12 mouse cellular contexts compared by ENCODE assay signal in genomic region chr7:16373719-16374118, GRCm38 (mm10). TPM values are rescaled to one million over a fixed set of nuclear protein-coding genes. Genes with fewer than 3 reads are reported as not detected.
DNase-seq lines count a peak whose midpoint lies in the region; ATAC-seq and TF ChIP-seq lines count a peak whose summit lies in the region.
"Had no signal": no experiment of that assay in that cellular context is flagged by ENCODE, and none has a peak within 500 bp of the region (broad histone marks: within the 10 kb centered on the region; RNA-seq: fewer than 3 reads in every experiment).

No protein-coding gene starts in this region.

- H3K9me3 ChIP-seq in kidney, embryonic 14.5 days (ENCODE audit: control insufficient read depth, low read length), result no peaks in the 10 kb centered on the region
- H3K9me3 ChIP-seq in CH12.LX (replicated peaks; ENCODE audit: low read length), result no peaks in the 10 kb centered on the region
- H3K9me3 ChIP-seq: liver, embryonic 13.5 days had no signal

- WGBS in kidney, embryonic 14.5 days, result 44% methylated on average over 2 of the region's 2 CpGs

- no peaks in the 10 kb centered on the region for H3K27me3 ChIP-seq in kidney, embryonic 14.5 days (ENCODE audit: control insufficient read depth, insufficient read depth, low read length)
- H3K27me3 ChIP-seq in CH12.LX (replicated peaks), result no peaks in the 10 kb centered on the region
- H3K27me3 ChIP-seq: liver, embryonic 13.5 days had no signal

- peak in 1 of 2 experiments; percentile 70; a peak in 2 of 4 replicates for TF ChIP-seq CTCF in CH12.LX (conservative IDR thresholded peaks at IDR 0.05 in 1 of 2, IDR thresholded peaks at IDR 0.05 in 1 of 2; ENCODE audit: low read depth in 2 of 2, low read length in 2 of 2)

- H3K36me3 ChIP-seq in kidney, embryonic 14.5 days (ENCODE audit: control insufficient read depth, insufficient read depth, low read length), result peaks cover 77% of the 10 kb centered on the region
- H3K36me3 ChIP-seq in CH12.LX (replicated peaks in 1 of 2; ENCODE audit: control insufficient read depth in 1 of 2, insufficient read depth in 1 of 2, low read length in 1 of 2), result peaks cover 69 to 88% of the 10 kb centered on the region in 2 experiments

- H3K79me2 ChIP-seq in CH12.LX (replicated peaks; ENCODE audit: control insufficient read depth, extremely low read depth, insufficient read depth, poor library complexity, severe bottlenecking), result peaks cover 75% of the 10 kb centered on the region

- H3K4me3 ChIP-seq in kidney, embryonic 14.5 days (ENCODE audit: low read length), result no peak overlapping the region
- no peak overlapping the region for H3K4me3 ChIP-seq in CH12.LX (replicated peaks in 1 of 3; ENCODE audit: low read depth in 2 of 3, low read length in 2 of 3, poor library complexity in 1 of 3)
- H3K4me3 ChIP-seq: erythroblast, embryonic 14.5 days; liver, embryonic 13.5 days had no signal

- intact Hi-C loops in gastrocnemius, postnatal 14 days (cut with DNase I; ENCODE audit: low total_unique reads), result no loop called here

- no peak for TF ChIP-seq POLR2A in CH12.LX (IDR thresholded peaks at IDR 0.05; ENCODE audit: low read depth, low read length)

- in situ Hi-C loops in CH12.LX (cut with MboI; ENCODE audit: low pct_ligation_motif_present, low pct_unique_long_range_greater_than_20kb, low sequenced_read_pairs), result no loop called here

- no peak for ATAC-seq in kidney, embryonic 14.5 days (ENCODE audit: low FRiP score, low TSS enrichment)
- ATAC-seq in megakaryocyte, adult 5-6 weeks (ENCODE audit: poor library complexity, severe bottlenecking), result peak; percentile 67

- DNase-seq in kidney, adult 9 months, result peak; percentile 46
- no peak for DNase-seq in CH12.LX (ENCODE audit: extremely low read depth)
- DNase-seq in brain, adult 2 months (ENCODE audit: low read depth, low spot score), result peak; percentile 69
- no peak for DNase-seq in urinary bladder, adult 2 months (ENCODE audit: low spot score)
- DNase-seq in urinary bladder, adult 18-20 months (ENCODE audit: low spot score in 2 of 2), result no peak
- DNase-seq in gastrocnemius, postnatal 14 days, result no peak
- DNase-seq: adrenal gland, postnatal 10 days; liver, embryonic 13.5 days; thymus, postnatal 36 days had no signal

- no peak overlapping the region for H3K27ac ChIP-seq in kidney, embryonic 14.5 days (ENCODE audit: low read depth, low read length)
- no peak overlapping the region for H3K27ac ChIP-seq in CH12.LX (ENCODE audit: insufficient read depth, low read depth)
- H3K27ac ChIP-seq: liver, embryonic 13.5 days had no signal

- TF ChIP-seq RAD21 in CH12.LX (IDR thresholded peaks at IDR 0.05; ENCODE audit: low read depth, low read length), result peak; percentile 70

- no peaks in the 10 kb centered on the region for H3K4me1 ChIP-seq in kidney, embryonic 14.5 days (ENCODE audit: control insufficient read depth, insufficient read depth, low read length)
- H3K4me1 ChIP-seq in CH12.LX (ENCODE audit: control insufficient read depth in 1 of 2, insufficient read depth in 2 of 2), result no peaks in the 10 kb centered on the region

- no peak overlapping the region for H3K4me2 ChIP-seq in kidney, embryonic 14.5 days (replicated peaks; ENCODE audit: low read depth, low read length)
- H3K4me2 ChIP-seq in CH12.LX (ENCODE audit: insufficient read depth, low read depth, poor library complexity, severe bottlenecking), result no peak overlapping the region
- H3K4me2 ChIP-seq: liver, embryonic 13.5 days had no signal

- TF ChIP-seq EP300 in CH12.LX (IDR thresholded peaks at IDR 0.05; ENCODE audit: low read length), result no peak

- no peak overlapping the region for H3K9ac ChIP-seq in kidney, embryonic 14.5 days (ENCODE audit: low read depth, low read length)
- no peak overlapping the region for H3K9ac ChIP-seq in CH12.LX (ENCODE audit: insufficient read depth, low read depth)
- H3K9ac ChIP-seq: liver, embryonic 13.5 days had no signal

- dilution Hi-C loops in CH12.LX (cut with MboI; ENCODE audit: extremely low pct_ligation_motif_present, extremely low pct_unique_long_range_greater_than_20kb, low sequenced_read_pairs), result no loop called here

TF ChIP-seq in CH12.LX, 34 proteins besides CTCF, POLR2A, EP300 and RAD21:
- TF ChIP-seq SMC3 (IDR thresholded peaks at IDR 0.05; ENCODE audit: low read depth, low read length), result peak; percentile 55
- TF ChIP-seq MEF2A (IDR thresholded peaks at IDR 0.05; ENCODE audit: borderline replicate concordance, low read depth, low read length), result 0 out of 2 replicates have a peak, but pooled peaks have one; percentile 25
- TF ChIP-seq PAX5 (IDR thresholded peaks at IDR 0.05; ENCODE audit: low read length), result no peak

RNA-seq across cellular contexts. Expression of gene Sae1, which starts 13.9 kb away (rescaled TPM):
- polyA plus RNA-seq in kidney, embryonic 14.5 days (2014; fragmentation: Nextera tagmentation; extraction: Ambion mirVana), result 241 and 323 TPM in 2 replicates
- total RNA-seq in CH12.LX (2012; rRNA removed) (146 and 181 TPM in 2 replicates), CH12.LX (2014; rRNA removed) (160 and 170 TPM in 2 replicates)
- 271 and 298 TPM in 2 replicates for polyA plus RNA-seq in CH12.LX (2012; ENCODE audit: insufficient read length, low read depth)
- total RNA-seq in megakaryocyte, adult 5-6 weeks (2015), result 49.1 and 55.1 TPM in 2 replicates
- 267 and 278 TPM in 2 replicates for total RNA-seq in megakaryocyte, adult 5-6 weeks (2017)
- 82.4 and 93.7 TPM in 2 replicates for polyA plus RNA-seq in urinary bladder, adult 2 months (2012; rRNA removed)
- total RNA-seq in gastrocnemius, postnatal 14 days (2021), result 10 to 100 TPM; 30.0 to 37.9 TPM

RNA-seq across cellular contexts. Expression of gene Zc3h4, which starts 27.0 kb away (rescaled TPM):
- polyA plus RNA-seq in kidney, embryonic 14.5 days (2014; fragmentation: Nextera tagmentation; extraction: Ambion mirVana), result 16.7 and 23.6 TPM in 2 replicates
- total RNA-seq in CH12.LX (2012; rRNA removed), result 26.8 and 30.4 TPM in 2 replicates
- total RNA-seq in CH12.LX (2014; rRNA removed), result 9.0 and 10.0 TPM in 2 replicates
- polyA plus RNA-seq in CH12.LX (2012; ENCODE audit: insufficient read length, low read depth), result 34.0 and 44.2 TPM in 2 replicates
- 25.3 and 28.0 TPM in 2 replicates for total RNA-seq in megakaryocyte, adult 5-6 weeks (2015)
- 20.6 and 34.0 TPM in 2 replicates for total RNA-seq in megakaryocyte, adult 5-6 weeks (2017)
- polyA plus RNA-seq in urinary bladder, adult 2 months (2012; rRNA removed), result 23.2 and 29.9 TPM in 2 replicates
- 10 to 100 TPM; 27.9 to 28.5 TPM for total RNA-seq in gastrocnemius, postnatal 14 days (2021)

Comparison
In these comparisons a context has a peak if more than half of its experiments do, and no peak if none do; other contexts are left out.
1. DNase-seq: peak in kidney, adult 9 months (single experiment) and brain, adult 2 months (single experiment); none in CH12.LX (single experiment), urinary bladder, adult 2 months (single experiment), urinary bladder, adult 18-20 months (0 of 2) and gastrocnemius, postnatal 14 days (single experiment).